Mouse (Mus musculus) kidney, postnatal 0 days (tissue): ENCODE measurements around the gene Gm47996. TPM values are rescaled to one million over a fixed set of nuclear protein-coding genes. Genes with fewer than 3 reads are reported as not detected.
"Not testable (repeated sequence)": the region's sequence is repeated elsewhere in the genome, so short reads cannot be mapped to it uniquely, and the experiment has no call there.

ENCODE experiments used
- ATAC-seq: fragments of 200-750 bp; cut with Nextera tagmentation; replicated peaks from 2 replicates; pipeline ENCODE4 v1.8.0; 2017; ENCODE audit warnings: low read depth, moderate number of reproducible peaks, moderate TSS enrichment, moderate library complexity; ENCODE audit not compliant: low FRiP score
- DNase-seq: peaks from one replicate; pipeline ENCODE4 v3.0.0-alpha.2; 2016; ENCODE audit warnings: low spot score
- H3K27ac ChIP-seq: fragments of 300-500 bp; sonication (generic); 2 replicates; pipeline ENCODE4 v1.5.1; 2014; ENCODE audit warnings: mild to moderate bottlenecking
- H3K27me3 ChIP-seq: fragments of 300-500 bp; sonication (generic); 2 replicates; pipeline ENCODE4 v1.6.1; 2014; ENCODE audit warnings: low read length, mixed read lengths; ENCODE audit not compliant: insufficient read depth
- H3K36me3 ChIP-seq: fragments of 300-500 bp; sonication (generic); 2 replicates; pipeline ENCODE4 v1.6.1; 2014; ENCODE audit warnings: low read length, mixed read lengths; ENCODE audit not compliant: insufficient read depth
- H3K4me1 ChIP-seq: fragments of 300-500 bp; sonication (generic); replicated peaks from 2 replicates; pipeline ENCODE4 v1.6.1; 2014; ENCODE audit warnings: antibody characterized with exemption, low read length, mixed read lengths; ENCODE audit not compliant: insufficient read depth
- H3K4me2 ChIP-seq: fragments of 300-500 bp; sonication (generic); 2 replicates; pipeline ENCODE4 v1.6.1; 2014; ENCODE audit warnings: mild to moderate bottlenecking, low read length, moderate library complexity, mixed read lengths
- H3K4me3 ChIP-seq: fragments of 300-500 bp; sonication (generic); replicated peaks from 2 replicates; pipeline ENCODE4 v1.5.1; 2014; ENCODE audit warnings: low read depth, low read length
- H3K9ac ChIP-seq: fragments of 300-500 bp; sonication (generic); 2 replicates; pipeline ENCODE4 v1.6.1; 2014; ENCODE audit warnings: low read depth, low read length
- H3K9me3 ChIP-seq: fragments of 300-500 bp; sonication (generic); replicated peaks from 2 replicates; pipeline ENCODE4 v1.6.1; 2016; ENCODE audit warnings: low read length, inconsistent platforms, mixed read lengths
- CTCF ChIP-seq: IDR thresholded peaks from 2 replicates; pipeline ENCODE4 v1.5.1; 2016; ENCODE audit warnings: antibody characterized with exemption, low read depth, mild to moderate bottlenecking, moderate library complexity
- WGBS: fragments of 180-500 bp; shearing (Covaris S2); extraction: QIAGEN DNeasy Blood & Tissue Kit; methylation state at CpG from one replicate; pipeline ENCODE4 v1.1.7; 2014; 5-methylcytosine and 5-hydroxymethylcytosine counted together
- polyA plus RNA-seq: library from polyadenylated mRNA; unstranded; fragments of >200 nt; fragmentation: Nextera tagmentation; extraction: Ambion mirVana; gene quantifications from 2 replicates; pipeline ENCODE4 v1.2.1, GENCODE M21; 2015

Gene Gm47996
- polyA plus RNA-seq, 1 experiment from 2014 or later, result 0.41 TPM

DNA sequence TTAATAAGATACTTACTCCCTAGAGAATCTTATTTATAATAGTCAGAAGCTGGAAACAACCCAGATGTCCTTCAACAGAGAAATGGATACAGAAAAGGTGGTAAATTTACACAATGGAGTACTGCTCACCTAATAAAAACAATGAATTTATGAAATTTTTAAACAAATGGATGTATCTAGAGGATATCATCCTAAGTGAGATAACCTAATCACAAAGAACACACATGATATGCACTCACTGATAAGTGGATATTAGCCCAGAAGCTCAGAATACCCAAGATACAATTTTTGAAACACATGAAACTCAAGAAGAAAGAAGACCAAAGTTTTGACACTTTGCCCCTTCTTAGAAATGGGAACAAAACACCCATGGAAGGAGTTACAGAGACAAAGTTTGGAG lies 987 bp upstream of the Gm47996 start:
- not testable (repeated sequence) for ATAC-seq, DNase-seq, H3K4me1 ChIP-seq, H3K4me3 ChIP-seq, H3K9ac ChIP-seq, H3K9me3 ChIP-seq, H3K27me3 ChIP-seq, H3K27ac ChIP-seq, H3K36me3 ChIP-seq, H3K4me2 ChIP-seq

DNA sequence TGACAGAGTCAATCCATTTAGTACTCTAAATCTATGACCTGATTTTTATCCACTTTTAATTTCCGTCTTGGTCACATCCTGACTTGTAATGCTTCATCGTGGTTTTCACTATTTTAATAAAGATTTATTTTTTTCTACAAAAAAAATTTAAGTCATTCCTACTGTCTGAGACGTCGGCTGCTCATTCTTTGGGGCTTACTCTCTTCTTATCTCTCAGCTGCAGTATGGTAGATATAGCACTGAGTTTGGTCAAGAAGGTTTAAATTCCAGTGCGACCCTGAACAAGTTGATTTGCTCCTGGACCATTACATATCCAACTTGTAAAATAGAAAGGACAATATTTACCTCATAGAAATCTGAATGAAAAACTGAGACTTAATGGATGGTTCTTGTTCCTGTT lies 1.7 kb downstream of the Gm47996 start:
- H3K4me1 ChIP-seq, H3K4me2 ChIP-seq, H3K9me3 ChIP-seq, ATAC-seq, H3K27ac ChIP-seq, DNase-seq, H3K9ac ChIP-seq, H3K27me3 ChIP-seq, H3K36me3 ChIP-seq, H3K4me3 ChIP-seq: not testable (repeated sequence)
- WGBS, result 85% methylated on average over 5 of the region's 5 CpGs

- no peak overlapping the region for H3K4me2 ChIP-seq
- H3K4me3 ChIP-seq, result no peak overlapping the region
- no peaks in the 10 kb centered on the region for H3K27me3 ChIP-seq
- no peak overlapping the region for H3K9ac ChIP-seq
- DNase-seq (no peak), ATAC-seq (no peak)
- H3K9me3 ChIP-seq, result no peaks in the 10 kb centered on the region
- no peak for TF ChIP-seq CTCF
- H3K4me1 ChIP-seq, result 0 out of 2 replicates have a peak, but pooled peaks cover 5% of the 10 kb centered on the region
- no peak overlapping the region; the same call in 1 of the 2 replicates for H3K27ac ChIP-seq
- 55% methylated on average over 2 of the region's 2 CpGs for WGBS
- H3K36me3 ChIP-seq, result no peaks in the 10 kb centered on the region
Observed at GRCm38 (mm10) chr1:151214862-151215261, 4.9 kb downstream of the Gm47996 start.

GRCm38 (mm10) chr1:151215985-151216384 lies 6.1 kb downstream of the Gm47996 start:
- H3K36me3 ChIP-seq, result no peaks in the 10 kb centered on the region
- peak overlapping the region; percentile 81 for H3K27ac ChIP-seq
- no peak for TF ChIP-seq CTCF
- peak; percentile 70 for ATAC-seq
- H3K4me1 ChIP-seq, result 0 out of 2 replicates have a peak, but pooled peaks cover 5% of the 10 kb centered on the region
- H3K4me2 ChIP-seq, result no peak overlapping the region
- H3K4me3 ChIP-seq, result no peak overlapping the region
- H3K9me3 ChIP-seq, result no peaks in the 10 kb centered on the region
- no peak overlapping the region for H3K9ac ChIP-seq
- H3K27me3 ChIP-seq, result no peaks in the 10 kb centered on the region
- 22% methylated on average over 1 of the region's 1 CpGs for WGBS
- no peak for DNase-seq

DNA sequence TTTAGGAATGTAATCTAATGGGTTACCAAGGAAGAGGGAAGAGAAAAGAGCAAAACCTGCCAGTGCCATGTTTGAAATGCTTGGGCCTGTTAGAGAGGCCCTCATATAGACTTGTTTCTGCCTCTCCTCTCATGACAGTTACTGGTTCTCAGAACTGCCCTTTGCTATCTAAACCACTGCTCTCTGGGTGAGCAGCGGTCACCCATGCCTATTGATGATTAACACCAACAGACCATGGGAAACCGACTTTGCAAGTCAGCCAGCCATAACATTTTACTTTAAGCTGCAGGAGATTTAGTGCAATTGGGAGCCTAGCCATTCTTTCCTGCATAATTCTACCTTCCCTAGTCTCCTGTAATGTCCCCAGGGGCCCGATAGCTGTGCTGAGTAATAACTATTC lies 6.5 kb downstream of the Gm47996 start:
- no peak overlapping the region for H3K4me3 ChIP-seq
- H3K27me3 ChIP-seq, result no peaks in the 10 kb centered on the region
- 0 out of 2 replicates have a peak, but pooled peaks cover 5% of the 10 kb centered on the region for H3K4me1 ChIP-seq
- H3K27ac ChIP-seq, result peak overlapping the region; percentile 81
- H3K4me2 ChIP-seq, result no peak overlapping the region
- H3K9ac ChIP-seq, result no peak overlapping the region
- H3K36me3 ChIP-seq, result no peaks in the 10 kb centered on the region
- peak; percentile 52 for DNase-seq
- no peak for TF ChIP-seq CTCF
- no peaks in the 10 kb centered on the region for H3K9me3 ChIP-seq
- WGBS, result 30% methylated on average over 3 of the region's 3 CpGs
- ATAC-seq, result peak; percentile 84

GRCm38 (mm10) chr1:151219045-151219444 lies 9.1 kb downstream of the Gm47996 start:
- Histone ChIP-seq H3K4me3 (no peak overlapping the region), H3K9ac (no peak overlapping the region), H3K9me3 (no peaks in the 10 kb centered on the region), H3K27me3 (no peaks in the 10 kb centered on the region), H3K4me2 (no peak overlapping the region), H3K4me1 (0 out of 2 replicates have a peak, but pooled peaks cover 5% of the 10 kb centered on the region), H3K27ac (no peak overlapping the region), H3K36me3 (no peaks in the 10 kb centered on the region)
- WGBS, result 91% methylated on average over 5 of the region's 5 CpGs
- no peak for TF ChIP-seq CTCF
- DNase-seq, result no peak
- ATAC-seq, result no peak

DNA sequence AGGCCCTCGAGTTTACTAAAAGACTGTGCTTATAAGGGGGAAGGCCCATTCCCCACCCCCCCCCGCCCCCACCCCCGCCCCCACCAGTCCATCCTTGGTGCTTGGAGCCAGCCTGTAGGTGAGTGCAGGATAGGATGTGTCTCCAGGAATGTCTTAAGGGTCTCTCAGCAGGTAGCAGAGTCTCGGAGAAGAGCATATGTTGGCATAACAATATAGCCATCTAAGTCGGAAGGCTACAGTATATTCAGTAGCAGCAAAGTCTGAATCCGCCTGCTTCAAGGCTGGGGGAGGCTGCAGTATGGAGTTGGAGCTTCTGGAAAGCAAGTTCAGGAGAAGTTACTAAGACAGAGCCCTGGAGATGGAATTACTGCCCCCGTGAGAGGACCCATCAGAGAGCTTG lies 10.2 kb downstream of the Gm47996 start:
- no peaks in the 10 kb centered on the region for H3K27me3 ChIP-seq
- no peak overlapping the region for H3K9ac ChIP-seq
- H3K27ac ChIP-seq, result no peak overlapping the region
- H3K9me3 ChIP-seq, result no peaks in the 10 kb centered on the region
- ATAC-seq (no peak), DNase-seq (no peak)
- 0 out of 2 replicates have a peak, but pooled peaks cover 5% of the 10 kb centered on the region for H3K4me1 ChIP-seq
- 79% methylated on average over 7 of the region's 7 CpGs for WGBS
- no peak overlapping the region for H3K4me2 ChIP-seq
- no peak overlapping the region for H3K4me3 ChIP-seq
- H3K36me3 ChIP-seq, result no peaks in the 10 kb centered on the region
- no peak for TF ChIP-seq CTCF
